Mouse (Mus musculus) forebrain, embryonic 16.5 days (tissue): ENCODE data around the gene Gm19935. TPM values are rescaled to one million over a fixed set of nuclear protein-coding genes. Genes with fewer than 3 reads are reported as not detected.

Experiments
- ATAC-seq: fragments of 200-750 bp; cut with Nextera tagmentation; 2 replicates; pipeline ENCODE4 v1.8.0; 2017; ENCODE audit warnings: mild to moderate bottlenecking, moderate library complexity
- H3K27ac ChIP-seq: fragments of 300-500 bp; sonication (generic); 2 replicates; pipeline ENCODE4 v1.5.1; 2014; ENCODE audit warnings: low read length, control low read depth
- H3K27me3 ChIP-seq: fragments of 300-500 bp; sonication (generic); replicated peaks from 2 replicates; pipeline ENCODE4 v1.6.1; 2014; ENCODE audit warnings: low read length; ENCODE audit not compliant: control insufficient read depth, insufficient read depth
- H3K36me3 ChIP-seq: fragments of 300-500 bp; sonication (generic); 2 replicates; pipeline ENCODE4 v1.6.1; 2014; ENCODE audit not compliant: control insufficient read depth, insufficient read depth
- H3K4me1 ChIP-seq: fragments of 300-500 bp; sonication (generic); replicated peaks from 2 replicates; pipeline ENCODE4 v1.6.1; 2014; ENCODE audit warnings: low read length; ENCODE audit not compliant: control insufficient read depth, insufficient read depth
- H3K4me2 ChIP-seq: fragments of 300-500 bp; sonication (generic); 2 replicates; pipeline ENCODE4 v1.6.1; 2014; ENCODE audit warnings: mild to moderate bottlenecking, low read length, control low read depth
- H3K4me3 ChIP-seq: fragments of 300-500 bp; sonication (generic); replicated peaks from 2 replicates; pipeline ENCODE4 v1.5.1; 2014; ENCODE audit warnings: mild to moderate bottlenecking, low read length, control low read depth
- H3K9ac ChIP-seq: fragments of 300-500 bp; sonication (generic); replicated peaks from 2 replicates; pipeline ENCODE4 v1.6.1; 2014; ENCODE audit warnings: low read depth, low read length, control low read depth
- H3K9me3 ChIP-seq: fragments of 300-500 bp; sonication (generic); 2 replicates; pipeline ENCODE4 v1.6.1; 2016; ENCODE audit warnings: low read length; ENCODE audit not compliant: control insufficient read depth
- WGBS: fragments of 180-500 bp; shearing (Covaris S2); extraction: QIAGEN DNeasy Blood & Tissue Kit; methylation state at CpG from one replicate; pipeline ENCODE4 v1.1.7; 2014; 5-methylcytosine and 5-hydroxymethylcytosine counted together
- polyA plus RNA-seq: library from polyadenylated mRNA; unstranded; fragments of >200 nt; fragmentation: Nextera tagmentation; extraction: Ambion mirVana; gene quantifications from 2 replicates; pipeline ENCODE4 v1.2.1, GENCODE M21; 2015

The Gm19935 gene
- polyA plus RNA-seq: 0.58 and 0.60 TPM in 2 replicates

- no peak for ATAC-seq
- H3K4me2 ChIP-seq: peak within 1 kb of the TSS; percentile 5
- WGBS: 87% methylated on average over 2 of the region's 2 CpGs
- no peaks in the 10 kb centered on the region for H3K36me3 ChIP-seq
- no peak within 1 kb of the TSS for H3K4me3 ChIP-seq
- H3K9ac ChIP-seq: no peak within 1 kb of the TSS
- peaks cover 11% of the 10 kb centered on the region for H3K4me1 ChIP-seq
- H3K9me3 ChIP-seq: no peaks in the 10 kb centered on the region
- H3K27ac ChIP-seq: no peak within 1 kb of the TSS
- H3K27me3 ChIP-seq: no peaks in the 10 kb centered on the region
Observed at GRCm38 (mm10) chr8:90817293-90817692, at the start of gene Gm19935. Gm19935 (minus strand) TSS chr8:90817393.

- peak; percentile 88 for ATAC-seq
- H3K36me3 ChIP-seq: no peaks in the 10 kb centered on the region
- H3K9me3 ChIP-seq: no peaks in the 10 kb centered on the region
- peak overlapping the region; percentile 26 for H3K4me2 ChIP-seq
- H3K4me1 ChIP-seq: peaks cover 22% of the 10 kb centered on the region
- H3K9ac ChIP-seq: peak overlapping the region; percentile 27
- 3% methylated on average over 9 of the region's 9 CpGs for WGBS
- no peak overlapping the region for H3K4me3 ChIP-seq
- no peaks in the 10 kb centered on the region for H3K27me3 ChIP-seq
- peak overlapping the region; percentile 92 for H3K27ac ChIP-seq
Observed at GRCm38 (mm10) chr8:90862038-90862437, 44.8 kb upstream of the Gm19935 start.

- Histone ChIP-seq H3K36me3 (no peaks in the 10 kb centered on the region), H3K9ac (peak overlapping the region; percentile 27), H3K27me3 (no peaks in the 10 kb centered on the region), H3K9me3 (no peaks in the 10 kb centered on the region), H3K4me2 (peak overlapping the region; percentile 26), H3K4me1 (peaks cover 22% of the 10 kb centered on the region), H3K4me3 (no peak overlapping the region), H3K27ac (peak overlapping the region; percentile 92)
- 2% methylated on average over 9 of the region's 9 CpGs for WGBS
- peak; percentile 71 for ATAC-seq
Observed at GRCm38 (mm10) chr8:90861266-90861944, 44.2 kb upstream of the Gm19935 start.

GRCm38 (mm10) chr8:90858071-90858470 lies 40.9 kb upstream of the Gm19935 start:
- Histone ChIP-seq H3K4me3 (no peak overlapping the region), H3K4me2 (no peak overlapping the region), H3K36me3 (no peaks in the 10 kb centered on the region), H3K4me1 (peaks cover 37% of the 10 kb centered on the region), H3K27ac (no peak overlapping the region), H3K9ac (no peak overlapping the region), H3K9me3 (no peaks in the 10 kb centered on the region), H3K27me3 (no peaks in the 10 kb centered on the region)
- no peak for ATAC-seq
- 96% methylated on average over 2 of the region's 2 CpGs for WGBS

- no peaks in the 10 kb centered on the region for H3K9me3 ChIP-seq
- WGBS: 38% methylated on average over 1 of the region's 1 CpGs
- no peak for ATAC-seq
- no peak overlapping the region for H3K9ac ChIP-seq
- peaks cover 28% of the 10 kb centered on the region for H3K4me1 ChIP-seq
- H3K4me2 ChIP-seq: no peak overlapping the region
- no peak overlapping the region for H3K27ac ChIP-seq
- H3K27me3 ChIP-seq: no peaks in the 10 kb centered on the region
- no peak overlapping the region for H3K4me3 ChIP-seq
- H3K36me3 ChIP-seq: no peaks in the 10 kb centered on the region
Observed at GRCm38 (mm10) chr8:90856952-90857351, 39.8 kb upstream of the Gm19935 start.

- ATAC-seq: no peak
- whole genome bisulfite sequencing: 90% methylated on average over 3 of the region's 3 CpGs
Observed at GRCm38 (mm10) chr8:90856171-90856570, 39.0 kb upstream of the Gm19935 start.

GRCm38 (mm10) chr8:90854671-90855161 lies 37.5 kb upstream of the Gm19935 start:
- Histone ChIP-seq H3K4me3 (no peak overlapping the region), H3K9ac (peak overlapping the region; percentile 19; the same call in 1 of the 2 replicates), H3K27me3 (no peaks in the 10 kb centered on the region), H3K27ac (peak overlapping the region; percentile 77), H3K4me1 (peaks cover 24% of the 10 kb centered on the region), H3K4me2 (peak overlapping the region; percentile 20; the same call in 1 of the 2 replicates), H3K9me3 (no peaks in the 10 kb centered on the region), H3K36me3 (no peaks in the 10 kb centered on the region)
- peak; percentile 85 for ATAC-seq
- WGBS: 17% methylated on average over 10 of the region's 10 CpGs

More at GRCm38 (mm10) chr8:90856171-90856570, 39.0 kb upstream of the Gm19935 start:
- Histone ChIP-seq H3K4me1 (peaks cover 20% of the 10 kb centered on the region), H3K4me3 (no peak overlapping the region), H3K27ac (no peak overlapping the region), H3K9ac (no peak overlapping the region), H3K27me3 (no peaks in the 10 kb centered on the region), H3K36me3 (no peaks in the 10 kb centered on the region), H3K9me3 (no peaks in the 10 kb centered on the region), H3K4me2 (no peak overlapping the region)

- peak overlapping the region; percentile 77 for H3K27ac ChIP-seq
- 41% methylated on average over 9 of the region's 9 CpGs for WGBS
Observed at GRCm38 (mm10) chr8:90853971-90854670, 36.9 kb upstream of the Gm19935 start.

GRCm38 (mm10) chr8:90851544-90851943 lies 34.4 kb upstream of the Gm19935 start:
- H3K9me3 ChIP-seq: no peaks in the 10 kb centered on the region
- no peaks in the 10 kb centered on the region for H3K36me3 ChIP-seq

More at GRCm38 (mm10) chr8:90853971-90854670, 36.9 kb upstream of the Gm19935 start:
- Histone ChIP-seq H3K9me3 (no peaks in the 10 kb centered on the region), H3K36me3 (no peaks in the 10 kb centered on the region), H3K4me1 (peaks cover 25% of the 10 kb centered on the region), H3K27me3 (no peaks in the 10 kb centered on the region), H3K4me2 (peak overlapping the region; percentile 20; the same call in 1 of the 2 replicates), H3K9ac (no peak overlapping the region; the same call in 1 of the 2 replicates), H3K4me3 (no peak overlapping the region)
- ATAC-seq: peak; percentile 30; the same call in 1 of the 2 replicates

More at GRCm38 (mm10) chr8:90851544-90851943, 34.4 kb upstream of the Gm19935 start:
- Histone ChIP-seq H3K4me3 (no peak overlapping the region), H3K4me2 (no peak overlapping the region), H3K9ac (no peak overlapping the region), H3K27ac (no peak overlapping the region), H3K27me3 (no peaks in the 10 kb centered on the region), H3K4me1 (peaks cover 27% of the 10 kb centered on the region)
- WGBS: 40% methylated on average over 8 of the region's 8 CpGs
- ATAC-seq: no peak
